Mouse (Mus musculus): ENCODE measurements around the gene Klhl7. TPM values are rescaled to one million over a fixed set of nuclear protein-coding genes. Genes with fewer than 3 reads are reported as not detected.

Gene Klhl7
- total and polyA plus RNA-seq, 3 experiments: 13.5 to 19.7 TPM; not detected in 1

GRCm38 (mm10) chr5:24126967-24127366, 26.6 kb downstream of the Klhl7 start:
- Histone ChIP-seq H3K79me2 (ENCODE audit: control insufficient read depth, insufficient read depth, low read length, poor library complexity) (0 out of 2 replicates have a peak, but pooled peaks cover 2% of the 10 kb centered on the region), H3K27me3 (ENCODE audit: control insufficient read depth in 1 of 2, insufficient read depth in 2 of 2, low read length in 2 of 2) (no peaks in the 10 kb centered on the region), H3K9ac (ENCODE audit: control insufficient read depth, low read depth, low read length, poor library complexity, severe bottlenecking) (no peak overlapping the region), H3K4me1 (ENCODE audit: control insufficient read depth in 1 of 2, insufficient read depth in 2 of 2, low read length in 2 of 2) (no peaks in the 10 kb centered on the region; a peak in 1 of 4 replicates), H3K36me3 (ENCODE audit: control insufficient read depth in 1 of 2, insufficient read depth in 2 of 2, low read length in 2 of 2) (peaks cover 0 to 6% of the 10 kb centered on the region in 2 experiments; a peak in 1 of 4 replicates), H3K9me3 (replicated peaks; ENCODE audit: insufficient read depth, low read length) (no peaks in the 10 kb centered on the region), H3K4me3 (ENCODE audit: control insufficient read depth in 1 of 2, insufficient read depth in 1 of 2, low read depth in 2 of 2, low read length in 2 of 2) (no peak overlapping the region), H3K27ac (ENCODE audit: control insufficient read depth, low read depth, low read length) (no peak overlapping the region)
- TF ChIP-seq RAD21 (IDR thresholded peaks at IDR 0.05; ENCODE audit: low read depth, low read length) (no peak), SMC3 (IDR thresholded peaks at IDR 0.05; ENCODE audit: low read depth, low read length) (no peak), MAFK (IDR thresholded peaks at IDR 0.05; ENCODE audit: borderline replicate concordance, low read depth, low read length) (no peak), CTCF (IDR thresholded peaks at IDR 0.05 in 2 of 3, conservative IDR thresholded peaks at IDR 0.05 in 1 of 3; ENCODE audit: control insufficient read depth in 1 of 3, insufficient read depth in 1 of 3, low read depth in 2 of 3, low read length in 3 of 3, poor library complexity in 1 of 3, severe bottlenecking in 1 of 3) (no peak), ZC3H11A (IDR thresholded peaks at IDR 0.05; ENCODE audit: low read depth, low read length) (no peak), ZNF384 (IDR thresholded peaks at IDR 0.05; ENCODE audit: low read depth, low read length) (no peak), TBP (IDR thresholded peaks at IDR 0.05; ENCODE audit: low read depth, low read length) (no peak), BHLHE40 (IDR thresholded peaks at IDR 0.05; ENCODE audit: borderline replicate concordance, low read depth, low read length) (no peak), MXI1 (IDR thresholded peaks at IDR 0.05; ENCODE audit: low read depth, low read length) (no peak), MAZ (IDR thresholded peaks at IDR 0.05; ENCODE audit: low read depth, low read length) (no peak), MYC (IDR thresholded peaks at IDR 0.05; ENCODE audit: low read depth, low read length) (no peak), RCOR1 (IDR thresholded peaks at IDR 0.05; ENCODE audit: low read depth, low read length) (no peak), POLR2AphosphoS5 (IDR thresholded peaks at IDR 0.05; ENCODE audit: borderline replicate concordance, low read depth, low read length) (no peak), EP300 (IDR thresholded peaks at IDR 0.05; ENCODE audit: low read depth in 1 of 2, low read length in 2 of 2) (no peak), CHD2 (IDR thresholded peaks at IDR 0.05; ENCODE audit: low read length) (no peak), POLR2AphosphoS2 (IDR thresholded peaks at IDR 0.05; ENCODE audit: low read length) (no peak), MAX (IDR thresholded peaks at IDR 0.05; ENCODE audit: low read length) (no peak), TAL1 (IDR thresholded peaks at IDR 0.05; ENCODE audit: low read length) (no peak), POLR2A (IDR thresholded peaks at IDR 0.05; ENCODE audit: control insufficient read depth in 1 of 2, insufficient read depth in 1 of 2, low read depth in 1 of 2, low read length in 2 of 2, poor library complexity in 1 of 2) (no peak), USF1 (IDR thresholded peaks at IDR 0.05; ENCODE audit: low read depth, low read length) (no peak)
- DNase-seq (ENCODE audit: low read depth, low spot score): no peak

GRCm38 (mm10) chr5:24146964-24147363, 46.6 kb downstream of the Klhl7 start:
- Histone ChIP-seq H3K9ac (ENCODE audit: control insufficient read depth, low read depth, low read length, poor library complexity, severe bottlenecking) (no peak overlapping the region), H3K9me3 (replicated peaks; ENCODE audit: insufficient read depth, low read length) (no peaks in the 10 kb centered on the region), H3K27me3 (ENCODE audit: control insufficient read depth in 1 of 2, insufficient read depth in 2 of 2, low read length in 2 of 2) (no peaks in the 10 kb centered on the region), H3K4me3 (ENCODE audit: control insufficient read depth in 1 of 2, insufficient read depth in 1 of 2, low read depth in 2 of 2, low read length in 2 of 2) (no peak overlapping the region), H3K27ac (ENCODE audit: control insufficient read depth, low read depth, low read length) (no peak overlapping the region), H3K79me2 (ENCODE audit: control insufficient read depth, insufficient read depth, low read length, poor library complexity) (no peaks in the 10 kb centered on the region), H3K4me1 (ENCODE audit: control insufficient read depth in 1 of 2, insufficient read depth in 2 of 2, low read length in 2 of 2) (no peaks in the 10 kb centered on the region), H3K36me3 (ENCODE audit: control insufficient read depth in 1 of 2, insufficient read depth in 2 of 2, low read length in 2 of 2) (peaks cover 0 to 3% of the 10 kb centered on the region in 2 experiments; a peak in 2 of 4 replicates)
- no peak for DNase-seq (ENCODE audit: low read depth, low spot score)
- TF ChIP-seq MXI1 (IDR thresholded peaks at IDR 0.05; ENCODE audit: low read depth, low read length): no peak
